Mouse (Mus musculus): ENCODE data around the gene Rlf. TPM values are rescaled to one million over a fixed set of nuclear protein-coding genes. Genes with fewer than 3 reads are reported as not detected.
"Not testable (repeated sequence)": the region's sequence is repeated elsewhere in the genome, so short reads cannot be mapped to it uniquely, and the experiment has no call there.

Gene Rlf
- total and polyA plus RNA-seq, 2 experiments from 2014 or later = 19.3 to 24.4 TPM

DNA sequence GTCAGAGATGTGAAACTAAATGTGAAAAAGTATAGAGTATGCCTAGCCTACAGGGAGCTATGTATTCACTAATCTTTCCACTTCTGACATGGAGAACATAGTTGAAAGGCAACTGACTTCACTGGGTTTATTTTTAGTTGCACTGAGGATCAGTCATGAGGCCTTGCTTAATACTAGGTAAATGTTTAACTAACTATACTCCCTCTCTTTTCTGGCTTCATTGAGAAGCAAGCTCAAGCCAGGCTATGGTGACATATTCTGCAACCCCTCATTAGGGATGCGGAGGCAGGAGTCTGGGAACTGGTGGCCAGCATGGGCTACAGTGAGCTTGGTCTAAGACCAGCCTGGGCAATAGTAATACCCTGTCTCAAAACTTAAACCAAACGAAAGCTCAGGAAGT, 47.2 kb downstream of the Rlf start:
- H3K4me1 ChIP-seq (ENCODE audit: insufficient read depth, low read length) = no peaks in the 10 kb centered on the region
- no peak for TF ChIP-seq CTCF (IDR thresholded peaks at IDR 0.05; ENCODE audit: low read depth)
- H3K9me3 ChIP-seq (ENCODE audit: low read length) = no peaks in the 10 kb centered on the region
- H3K36me3 ChIP-seq (ENCODE audit: insufficient read depth, low read length) = peaks cover 20% of the 10 kb centered on the region; the same call in 1 of the 2 replicates
- H3K27ac ChIP-seq = no peak overlapping the region
- no peak overlapping the region for H3K9ac ChIP-seq (replicated peaks; ENCODE audit: low read length)
- 100% methylated on average over 2 of the region's 2 CpGs for WGBS
- ATAC-seq = no peak
- H3K4me2 ChIP-seq (ENCODE audit: low read depth, low read length) = no peak overlapping the region
- no peaks in the 10 kb centered on the region for H3K27me3 ChIP-seq (ENCODE audit: insufficient read depth, low read length)
- DNase-seq (ENCODE audit: low spot score) = no peak
- no peak overlapping the region for H3K4me3 ChIP-seq (ENCODE audit: low read length)

DNA sequence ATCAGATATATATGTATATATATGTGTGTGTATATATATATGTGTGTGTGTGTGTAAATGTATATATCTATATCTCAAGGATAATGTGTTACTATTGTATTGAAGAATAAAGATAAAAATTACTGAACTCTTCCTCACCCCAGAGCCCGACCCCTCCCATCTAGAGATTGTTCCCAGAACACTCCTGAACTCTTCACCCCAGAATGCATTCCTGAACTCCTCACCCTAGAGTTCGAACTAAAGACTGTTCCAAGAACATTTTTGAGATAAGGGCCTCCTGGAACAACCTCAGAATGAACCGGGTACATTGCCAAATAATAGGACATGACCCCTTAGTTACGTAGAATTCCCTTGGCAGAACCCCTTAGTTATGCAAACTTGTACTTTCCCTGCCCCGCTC, 48.2 kb downstream of the Rlf start:
- H3K36me3 ChIP-seq (ENCODE audit: insufficient read depth, low read length) = peaks cover 20% of the 10 kb centered on the region; the same call in 1 of the 2 replicates
- not testable (repeated sequence) for H3K4me2 ChIP-seq (ENCODE audit: low read depth, low read length); H3K4me3 ChIP-seq (ENCODE audit: low read length); H3K9ac ChIP-seq (replicated peaks; ENCODE audit: low read length); DNase-seq (ENCODE audit: low spot score); H3K9me3 ChIP-seq (ENCODE audit: low read length); H3K27me3 ChIP-seq (ENCODE audit: insufficient read depth, low read length); H3K4me1 ChIP-seq (ENCODE audit: insufficient read depth, low read length); H3K27ac ChIP-seq; ATAC-seq
- WGBS = 91% methylated on average over 3 of the region's 5 CpGs

DNA sequence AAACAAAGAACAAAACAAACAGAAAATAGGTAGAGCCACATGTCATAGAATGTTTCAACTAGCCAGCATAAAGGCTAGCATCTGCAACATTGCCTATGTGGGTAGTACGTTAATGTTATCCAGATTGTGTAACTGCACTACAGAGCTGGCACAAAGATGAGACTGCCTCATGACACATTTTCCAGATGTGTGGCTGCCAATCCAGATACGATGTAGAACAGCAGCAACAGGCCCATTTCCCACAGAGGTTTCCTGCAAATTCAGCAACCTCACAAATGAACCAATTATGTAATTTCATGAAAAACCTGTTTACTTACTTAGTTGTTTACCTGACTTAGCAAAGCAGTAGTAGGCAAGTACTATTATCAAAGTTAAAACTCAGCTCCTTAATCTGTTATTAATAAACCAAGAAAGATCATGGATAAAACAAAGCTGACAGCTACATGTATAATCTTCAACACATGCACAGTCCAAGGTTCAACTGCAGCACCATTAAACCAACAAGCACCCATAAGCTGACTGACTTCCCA, 51.3 kb downstream of the Rlf start:
- no peak for TF ChIP-seq CTCF (IDR thresholded peaks at IDR 0.05; ENCODE audit: low read depth)
- Histone ChIP-seq H3K9ac (replicated peaks; ENCODE audit: low read length) (no peak overlapping the region), H3K27me3 (ENCODE audit: insufficient read depth, low read length) (no peaks in the 10 kb centered on the region), H3K4me1 (ENCODE audit: insufficient read depth, low read length) (no peaks in the 10 kb centered on the region), H3K9me3 (ENCODE audit: low read length) (no peaks in the 10 kb centered on the region), H3K4me2 (ENCODE audit: low read depth, low read length) (no peak overlapping the region), H3K4me3 (ENCODE audit: low read length) (no peak overlapping the region), H3K36me3 (ENCODE audit: insufficient read depth, low read length) (peaks cover 8% of the 10 kb centered on the region; the same call in 1 of the 2 replicates), H3K27ac (no peak overlapping the region)
- ATAC-seq = no peak
- no peak for DNase-seq (ENCODE audit: low spot score)
- WGBS = 91% methylated on average over 2 of the region's 2 CpGs

DNA sequence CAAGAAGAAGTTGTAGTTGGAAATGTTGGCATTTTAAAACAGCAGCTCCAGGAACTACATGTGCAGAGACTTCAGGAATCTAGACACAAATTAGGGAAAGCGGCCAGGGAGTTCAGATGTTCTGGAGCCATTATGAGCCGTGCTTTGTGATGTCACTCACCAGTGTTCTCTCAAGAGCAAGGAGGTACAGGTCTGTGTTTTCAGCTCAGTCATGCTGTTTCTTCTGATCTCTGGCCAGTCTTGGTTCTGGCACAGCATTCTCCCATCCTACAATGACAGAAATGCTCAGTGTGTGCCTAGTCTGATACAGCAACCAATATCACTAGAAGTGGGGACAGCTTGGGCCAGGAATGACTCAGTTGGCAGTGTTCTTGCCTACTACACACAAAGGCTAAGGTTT, 105.8 kb downstream of the Rlf start, which contains the start of gene Tmco2:
Gene Tmco2 (minus strand): TSS at position 101 of the 400 bp plus-strand sequence.
- Histone ChIP-seq H3K4me1 (ENCODE audit: insufficient read depth, low read length) (no peaks in the 10 kb centered on the region), H3K36me3 (ENCODE audit: insufficient read depth, low read length) (no peaks in the 10 kb centered on the region), H3K9me3 (ENCODE audit: low read length) (no peaks in the 10 kb centered on the region), H3K4me2 (ENCODE audit: low read depth, low read length) (no peak within 1 kb of the TSS), H3K9ac (replicated peaks; ENCODE audit: low read length) (no peak within 1 kb of the TSS), H3K27ac (no peak within 1 kb of the TSS), H3K4me3 (ENCODE audit: low read length) (no peak within 1 kb of the TSS), H3K27me3 (ENCODE audit: insufficient read depth, low read length) (no peaks in the 10 kb centered on the region)
- ATAC-seq = no peak
- WGBS = 91% methylated on average over 2 of the region's 2 CpGs
- no peak for DNase-seq (ENCODE audit: low spot score)
- TF ChIP-seq CTCF (IDR thresholded peaks at IDR 0.05; ENCODE audit: low read depth) = no peak

DNA sequence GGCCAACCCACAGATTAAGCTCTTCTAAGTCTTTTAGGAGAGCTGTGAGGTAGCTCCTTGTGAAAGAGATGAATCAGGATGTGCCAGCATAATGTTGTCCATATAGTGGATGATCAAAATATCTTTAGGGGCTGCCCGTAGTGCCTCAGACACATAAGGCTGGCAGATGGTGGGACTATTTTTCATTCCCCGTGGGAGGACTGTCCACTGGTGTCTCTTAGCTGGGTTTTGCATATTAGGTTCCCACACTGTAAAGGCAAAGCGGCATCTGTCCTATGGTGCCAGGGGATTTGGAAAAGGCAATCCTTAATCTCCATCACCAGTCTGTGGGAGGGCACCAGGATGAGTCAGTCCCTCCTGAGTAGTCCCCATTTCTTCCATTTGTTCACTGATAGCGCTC, 111.6 kb downstream of the Rlf start:
- Histone ChIP-seq H3K9me3 (ENCODE audit: low read length) (no peaks in the 10 kb centered on the region), H3K27me3 (ENCODE audit: insufficient read depth, low read length) (no peaks in the 10 kb centered on the region), H3K4me1 (ENCODE audit: insufficient read depth, low read length) (peaks cover 4% of the 10 kb centered on the region; the same call in 1 of the 2 replicates), H3K4me2 (ENCODE audit: low read depth, low read length) (no peak overlapping the region), H3K4me3 (ENCODE audit: low read length) (no peak overlapping the region), H3K27ac (no peak overlapping the region), H3K9ac (replicated peaks; ENCODE audit: low read length) (no peak overlapping the region), H3K36me3 (ENCODE audit: insufficient read depth, low read length) (no peaks in the 10 kb centered on the region)
- WGBS = 78% methylated on average over 4 of the region's 4 CpGs
- ATAC-seq (no peak), DNase-seq (ENCODE audit: low spot score) (no peak)
- TF ChIP-seq CTCF (IDR thresholded peaks at IDR 0.05; ENCODE audit: low read depth) = no peak

DNA sequence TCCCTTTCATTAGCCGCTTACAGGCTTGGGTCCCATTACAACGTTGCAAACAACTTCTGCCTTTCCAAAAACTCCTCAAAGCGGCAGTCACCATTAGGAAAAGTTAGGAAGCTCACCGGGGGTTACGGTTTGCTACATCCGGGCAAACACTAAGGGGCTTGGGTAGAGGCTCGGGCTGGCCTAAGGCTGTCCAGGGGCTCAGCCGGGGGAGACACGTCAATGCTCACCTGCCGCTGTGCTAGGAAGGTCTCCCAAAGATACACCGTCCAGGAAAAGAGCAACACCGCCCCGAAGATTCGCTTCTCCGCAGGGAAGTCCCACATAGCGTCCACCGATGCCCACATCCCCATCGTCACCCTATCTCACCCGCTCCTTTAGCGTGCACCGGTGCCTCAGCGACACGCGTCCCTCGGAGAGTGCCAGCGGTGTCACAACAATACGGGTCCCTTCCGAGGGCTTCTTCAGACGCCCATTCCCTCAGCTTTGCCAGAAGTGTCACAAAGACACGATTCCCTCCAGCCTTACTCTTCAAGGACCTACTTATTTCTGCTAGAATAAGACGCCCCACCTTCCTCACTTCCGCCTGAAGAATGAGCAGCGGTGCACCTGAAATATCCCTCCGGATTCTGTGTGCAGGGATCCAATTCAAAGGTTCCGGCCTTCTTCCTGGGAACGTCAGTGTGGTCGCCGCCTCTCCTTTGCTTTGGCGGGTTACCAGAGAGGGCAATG, 117.1 kb downstream of the Rlf start, which contains the start of gene Zmpste24:
Gene Zmpste24 (minus strand): TSS at position 592 of the 729 bp plus-strand sequence.
- H3K9ac ChIP-seq (replicated peaks; ENCODE audit: low read length) = peak within 1 kb of the TSS; percentile 72
- no peaks in the 10 kb centered on the region for H3K9me3 ChIP-seq (ENCODE audit: low read length)
- peak within 1 kb of the TSS; percentile 85 for H3K4me3 ChIP-seq (ENCODE audit: low read length)
- peaks cover 13% of the 10 kb centered on the region for H3K36me3 ChIP-seq (ENCODE audit: insufficient read depth, low read length)
- H3K4me1 ChIP-seq (ENCODE audit: insufficient read depth, low read length) = peaks cover 9% of the 10 kb centered on the region
- WGBS = under 1% methylated on average over 39 of the region's 39 CpGs
- ATAC-seq (peak; percentile 96), DNase-seq (ENCODE audit: low spot score) (peak; percentile 96)
- peak within 1 kb of the TSS; percentile 77 for H3K27ac ChIP-seq
- TF ChIP-seq CTCF (IDR thresholded peaks at IDR 0.05; ENCODE audit: low read depth) = no peak
- no peaks in the 10 kb centered on the region for H3K27me3 ChIP-seq (ENCODE audit: insufficient read depth, low read length)
- H3K4me2 ChIP-seq (ENCODE audit: low read depth, low read length) = peak within 1 kb of the TSS; percentile 87

Other genes starting within 250 kb of the Rlf start
- gene Smap2, start 197.8 kb downstream of the Rlf start, total RNA-seq (2014; rRNA removed) = 78.4 and 79.8 TPM in 2 replicates
- 37.4 and 42.0 TPM in 2 replicates for gene Smap2, start 197.8 kb downstream of the Rlf start, polyA plus RNA-seq (2015; fragmentation: Nextera tagmentation; extraction: Ambion mirVana)
- gene Col9a2, start 175.7 kb downstream of the Rlf start, total RNA-seq (2014; rRNA removed) = 39.8 and 43.5 TPM in 2 replicates
- gene Col9a2, start 175.7 kb downstream of the Rlf start, polyA plus RNA-seq (2015; fragmentation: Nextera tagmentation; extraction: Ambion mirVana) = 22.8 and 23.8 TPM in 2 replicates
- gene Zmpste24, start 116.8 kb downstream of the Rlf start, total RNA-seq (2014; rRNA removed) = 20.5 and 21.7 TPM in 2 replicates
- gene Zmpste24, start 116.8 kb downstream of the Rlf start, polyA plus RNA-seq (2015; fragmentation: Nextera tagmentation; extraction: Ambion mirVana) = 21.3 and 23.0 TPM in 2 replicates
- not detected in 2 replicates for gene Tmco2, start 105.9 kb downstream of the Rlf start, total RNA-seq (2014; rRNA removed)
- gene Tmco2, start 105.9 kb downstream of the Rlf start, polyA plus RNA-seq (2015; fragmentation: Nextera tagmentation; extraction: Ambion mirVana) = 0.21 TPM in 1 of 2 replicates, not detected in the other
- gene Gm12888, start 109.8 kb upstream of the Rlf start, total RNA-seq (2014; rRNA removed) = not detected in 2 replicates
- not detected in 2 replicates for gene Gm12888, start 109.8 kb upstream of the Rlf start, polyA plus RNA-seq (2015; fragmentation: Nextera tagmentation; extraction: Ambion mirVana)
- gene Gm12886, start 208.0 kb upstream of the Rlf start, total RNA-seq (2014; rRNA removed) = not detected in 2 replicates
- not detected in 2 replicates for gene Gm12886, start 208.0 kb upstream of the Rlf start, polyA plus RNA-seq (2015; fragmentation: Nextera tagmentation; extraction: Ambion mirVana)